Mouse (Mus musculus) urinary bladder, postnatal 10 days (tissue): ENCODE measurements around the gene Trit1.
A peak's percentile ranks its signal among the peaks of the same experiment; 100 is the strongest.
"Not testable (repeated sequence)": the region's sequence is repeated elsewhere in the genome, so short reads cannot be mapped to it uniquely, and the experiment has no call there.

Experiments
- DNase-seq: peaks from one replicate; pipeline ENCODE4 v3.0.0; 2022; ENCODE audit warnings: low spot score

Gene Trit1

GRCm38 (mm10) chr4:123016451-123016957 lies at the start of gene Trit1:
Gene Trit1 (plus strand): TSS chr4:123016597.
- peak; percentile 84 for DNase-seq

- no peak for DNase-seq
Observed at GRCm38 (mm10) chr4:122968106-122968505, 48.3 kb upstream of the Trit1 start.

- no peak for DNase-seq
Observed at GRCm38 (mm10) chr4:122971191-122971590, 45.2 kb upstream of the Trit1 start.

- no peak for DNase-seq
Observed at GRCm38 (mm10) chr4:122971646-122972045, 44.8 kb upstream of the Trit1 start.

- DNase-seq: no peak
Observed at GRCm38 (mm10) chr4:122972056-122972455, 44.3 kb upstream of the Trit1 start.

GRCm38 (mm10) chr4:122974976-122975520 lies 41.3 kb upstream of the Trit1 start:
- DNase-seq: no peak

GRCm38 (mm10) chr4:122976885-122977284 lies 39.5 kb upstream of the Trit1 start:
- no peak for DNase-seq

- no peak for DNase-seq
Observed at GRCm38 (mm10) chr4:122978850-122979249, 37.5 kb upstream of the Trit1 start.

GRCm38 (mm10) chr4:122979826-122980225 lies 36.6 kb upstream of the Trit1 start:
- DNase-seq: no peak

- no peak for DNase-seq
Observed at GRCm38 (mm10) chr4:122980684-122981083, 35.7 kb upstream of the Trit1 start.

GRCm38 (mm10) chr4:122981238-122981637 lies 35.2 kb upstream of the Trit1 start:
- no peak for DNase-seq

GRCm38 (mm10) chr4:122981930-122982329 lies 34.5 kb upstream of the Trit1 start:
- DNase-seq: no peak

GRCm38 (mm10) chr4:122982537-122982936 lies 33.9 kb upstream of the Trit1 start:
- no peak for DNase-seq

- no peak for DNase-seq
Observed at GRCm38 (mm10) chr4:122983486-122984261, 32.7 kb upstream of the Trit1 start.

GRCm38 (mm10) chr4:122985110-122985509 lies 31.3 kb upstream of the Trit1 start:
- DNase-seq: no peak

GRCm38 (mm10) chr4:122987421-122987820 lies 29.0 kb upstream of the Trit1 start:
- DNase-seq: no peak

- DNase-seq: not testable (repeated sequence)
Observed at GRCm38 (mm10) chr4:122988004-122988403, 28.4 kb upstream of the Trit1 start.

- DNase-seq: no peak
Observed at GRCm38 (mm10) chr4:122991177-122991576, 25.2 kb upstream of the Trit1 start.

- DNase-seq: no peak
Observed at GRCm38 (mm10) chr4:122992276-122992675, 24.1 kb upstream of the Trit1 start.

- peak; percentile 57 for DNase-seq
Observed at GRCm38 (mm10) chr4:122995404-122996220, 20.8 kb upstream of the Trit1 start, which contains the start of gene Mycl. Gene Mycl (plus strand): TSS chr4:122995652.

GRCm38 (mm10) chr4:122996221-122996617 lies 20.2 kb upstream of the Trit1 start:
- no peak for DNase-seq

GRCm38 (mm10) chr4:122996618-122997381 lies 19.6 kb upstream of the Trit1 start:
- no peak for DNase-seq
